Mouse (Mus musculus) G1E-ER4 (cell line): ENCODE measurements around the gene Zcchc8. TPM values are rescaled to one million over a fixed set of nuclear protein-coding genes. Genes with fewer than 3 reads are reported as not detected.

ENCODE experiments used
- GATA1 ChIP-seq: IDR thresholded peaks from one replicate; pipeline ENCODE4 v1.8.0; 2012; ENCODE audit warnings: low read length, inconsistent platforms
- polyA plus RNA-seq: library from polyadenylated mRNA; stranded (reverse); fragments of >175 nt; gene quantifications from 2 replicates; pipeline ENCODE4 v1.2.3, GENCODE M21; 2012

Zcchc8 gene
- 98.2 and 122 TPM in 2 replicates for polyA plus RNA-seq

DNA sequence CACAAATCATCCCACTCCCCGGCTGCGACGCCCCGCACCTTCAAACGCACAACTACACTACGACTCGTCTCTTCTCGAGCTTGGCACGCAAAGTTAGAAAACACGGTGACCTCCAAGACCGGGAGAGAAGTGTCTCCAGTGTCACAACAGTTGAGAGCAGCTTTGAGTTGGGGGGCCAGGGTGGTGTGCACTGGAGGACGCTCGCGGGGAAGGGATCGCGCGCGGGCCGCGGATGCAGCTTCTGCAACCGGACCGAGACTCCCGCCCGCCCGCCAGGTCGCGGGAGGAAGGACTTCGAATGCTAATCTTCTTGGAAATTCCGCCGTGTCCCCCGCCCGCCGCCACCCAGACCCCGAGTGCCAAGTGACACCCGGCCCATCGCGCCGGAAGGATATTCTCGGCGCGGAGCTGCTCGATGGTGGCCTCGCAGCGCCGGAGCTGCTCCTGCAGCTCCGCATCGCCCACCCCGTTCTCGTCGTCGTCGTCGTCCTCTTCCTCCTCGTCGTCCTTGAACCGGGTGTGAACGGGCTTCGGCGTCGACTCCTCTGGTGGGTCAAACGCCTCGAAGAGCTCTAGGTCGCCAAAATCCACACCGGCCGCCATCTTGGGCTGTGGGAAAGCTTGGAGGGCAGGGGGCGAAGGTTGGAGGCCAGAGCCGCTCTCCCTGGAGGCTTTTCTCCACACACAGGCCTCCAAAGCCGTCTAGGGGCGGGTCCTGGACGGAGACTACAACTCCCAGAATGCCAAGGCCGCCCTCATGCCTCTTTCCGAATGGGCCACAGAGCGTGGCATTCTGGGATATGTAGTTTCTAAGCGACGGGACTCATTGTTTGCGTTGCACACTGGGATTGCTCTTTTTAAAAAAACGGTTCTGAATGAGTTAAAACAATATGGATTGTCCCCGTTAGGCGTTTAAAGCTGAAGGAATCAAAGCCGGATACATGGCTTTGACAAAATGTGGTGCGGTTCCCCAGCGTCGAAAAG is at the start of gene Zcchc8:
Zcchc8 (minus strand) TSS at position 773 of the 984 bp plus-strand sequence.
- TF ChIP-seq GATA1 = no peak

DNA sequence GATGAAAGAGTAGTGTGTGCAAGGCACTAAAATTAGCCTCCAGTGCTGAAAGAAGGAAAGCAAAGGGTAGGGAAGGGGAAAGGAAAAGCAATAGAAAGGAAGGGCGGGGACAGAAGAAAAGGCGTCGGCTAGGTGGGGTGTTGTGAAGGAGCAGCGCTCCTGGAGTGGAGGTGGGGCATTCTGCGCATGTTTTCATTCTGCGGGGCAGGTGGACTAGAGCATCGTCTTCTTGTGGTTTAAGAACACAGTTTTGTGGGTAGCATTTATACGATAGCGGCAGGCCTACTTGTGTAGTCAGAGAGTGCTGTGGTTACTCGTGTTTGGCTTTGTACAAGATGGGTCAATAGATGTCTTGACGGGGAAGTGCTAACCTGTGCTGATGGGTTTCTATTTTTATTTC is 44.6 kb upstream of the Zcchc8 start:
- TF ChIP-seq GATA1 = no peak

DNA sequence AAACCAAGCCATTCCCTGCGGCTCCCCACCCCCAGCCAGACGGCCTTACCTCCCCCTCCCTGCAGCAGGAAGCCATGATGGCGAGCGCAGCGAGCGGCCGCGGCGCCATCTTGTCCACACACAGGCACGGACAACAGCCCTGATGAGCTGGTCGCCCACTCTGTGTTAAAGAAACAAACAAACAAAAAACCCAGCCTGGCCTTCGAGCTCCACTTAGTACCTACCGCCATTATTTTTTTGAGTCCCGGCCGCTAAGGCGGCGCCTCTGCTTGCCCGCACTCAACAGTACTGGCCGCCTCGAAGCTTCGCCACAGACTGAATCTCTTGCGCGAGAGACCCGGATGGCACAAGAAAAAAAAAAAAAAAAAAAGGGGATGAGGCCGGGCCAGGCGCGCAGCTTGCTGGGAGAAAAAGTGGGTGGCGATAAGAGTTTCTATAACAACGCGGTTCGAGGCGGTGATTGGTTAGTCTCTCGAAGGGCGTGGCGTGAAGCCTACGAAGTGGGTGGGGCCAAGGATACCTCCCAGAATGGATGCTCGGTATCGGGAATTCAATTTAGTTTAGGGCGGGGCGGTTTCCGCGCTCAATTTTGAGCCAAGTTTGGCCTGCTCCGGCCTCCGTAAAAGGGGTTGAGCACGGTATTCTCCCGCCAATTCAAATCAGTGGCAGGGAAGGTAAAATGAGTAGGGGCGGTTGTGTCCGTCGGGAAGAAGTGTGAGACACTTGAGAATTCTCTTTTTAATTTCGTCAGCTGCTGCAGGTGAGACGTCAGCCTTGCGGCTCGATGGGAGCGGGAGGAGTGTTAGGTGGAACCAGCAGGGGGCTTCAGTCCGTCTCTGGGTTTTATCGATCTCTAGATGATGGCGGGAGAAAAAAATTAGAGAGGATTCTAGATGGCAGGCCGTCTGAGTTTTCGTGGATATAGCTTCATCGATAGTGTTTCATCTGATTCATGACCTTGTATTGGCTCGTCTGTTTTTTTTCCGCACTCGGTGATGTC is 28.5 kb upstream of the Zcchc8 start, which contains the start of the genes Rsrc2 and Kntc1:
Rsrc2 (minus strand) TSS at position 350 of the 1,000 bp plus-strand sequence.
Kntc1 (plus strand) TSS at position 652 of the 1,000 bp plus-strand sequence.
- TF ChIP-seq GATA1 = no peak

DNA sequence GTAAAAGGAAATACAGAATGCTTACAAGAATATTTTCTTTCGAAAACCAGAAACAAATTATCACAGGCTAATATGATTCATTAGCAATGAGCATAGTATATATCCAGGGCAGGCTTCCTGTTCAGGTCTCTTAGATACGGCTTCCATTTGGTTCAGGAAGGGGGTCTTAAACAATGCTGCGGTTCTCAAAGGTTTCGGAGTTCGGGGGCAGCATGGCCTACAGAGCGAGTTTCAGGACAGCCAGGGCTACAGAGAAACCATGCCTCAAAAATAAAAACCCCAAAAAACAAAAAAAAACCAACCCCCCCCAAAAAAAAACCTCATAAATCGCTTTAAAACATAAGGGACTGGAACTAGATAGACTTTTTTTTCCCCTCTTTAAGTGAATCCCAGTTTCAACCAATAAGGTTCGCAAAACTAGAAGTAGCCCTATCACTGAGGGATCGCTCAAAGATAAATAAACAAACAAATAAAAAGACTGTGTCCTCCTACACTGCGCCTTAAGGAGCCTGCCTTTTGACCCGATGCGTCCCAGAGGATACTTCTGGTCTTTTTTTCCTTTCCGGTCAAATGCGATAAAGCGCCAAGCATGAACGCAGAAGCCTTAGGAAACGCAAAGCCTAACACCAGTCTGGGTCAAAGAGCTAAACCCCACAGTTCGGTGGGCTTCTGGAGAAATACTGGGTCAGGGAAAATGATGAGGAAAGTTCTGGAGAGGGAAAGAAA is 27.6 kb upstream of the Zcchc8 start:
- TF ChIP-seq GATA1 = no peak

DNA sequence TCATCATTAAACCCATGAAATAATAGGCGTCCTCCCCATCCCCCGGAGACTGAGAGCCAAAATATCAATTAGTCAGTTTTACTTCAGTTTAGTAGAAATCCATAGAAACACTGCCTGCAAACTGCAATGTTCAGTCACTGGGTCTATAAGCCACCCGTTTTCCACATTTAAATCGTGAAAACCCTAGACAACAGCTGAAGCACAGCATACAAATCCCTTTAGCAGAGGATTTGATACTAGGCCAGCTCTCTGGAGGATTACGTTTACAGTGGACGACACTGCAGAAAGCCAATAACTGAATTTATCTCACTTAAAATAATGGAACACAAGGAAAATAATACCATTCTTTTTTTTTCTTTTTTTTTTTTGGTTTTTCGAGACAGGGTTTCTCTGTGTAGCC is 26.7 kb upstream of the Zcchc8 start:
- TF ChIP-seq GATA1 = no peak

DNA sequence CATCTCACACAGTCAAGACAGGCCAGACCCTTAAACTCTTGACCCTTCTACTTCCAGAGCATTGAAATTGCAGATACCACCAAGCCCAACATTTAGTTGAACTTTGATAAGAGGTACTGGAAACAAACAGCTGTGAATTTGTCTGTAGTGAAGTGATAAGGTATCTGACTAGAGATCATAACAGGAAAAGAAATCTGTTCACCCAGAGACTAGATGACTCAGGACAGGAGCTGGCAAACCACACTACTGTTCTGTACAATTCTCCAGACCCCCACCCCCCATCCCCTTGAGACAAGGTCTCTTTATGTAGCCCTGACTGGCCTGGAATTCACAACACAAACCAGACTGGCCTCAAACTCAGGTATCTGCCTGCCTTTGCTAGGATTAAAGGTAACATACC is 25.4 kb upstream of the Zcchc8 start:
- peak; percentile 85 for TF ChIP-seq GATA1

DNA sequence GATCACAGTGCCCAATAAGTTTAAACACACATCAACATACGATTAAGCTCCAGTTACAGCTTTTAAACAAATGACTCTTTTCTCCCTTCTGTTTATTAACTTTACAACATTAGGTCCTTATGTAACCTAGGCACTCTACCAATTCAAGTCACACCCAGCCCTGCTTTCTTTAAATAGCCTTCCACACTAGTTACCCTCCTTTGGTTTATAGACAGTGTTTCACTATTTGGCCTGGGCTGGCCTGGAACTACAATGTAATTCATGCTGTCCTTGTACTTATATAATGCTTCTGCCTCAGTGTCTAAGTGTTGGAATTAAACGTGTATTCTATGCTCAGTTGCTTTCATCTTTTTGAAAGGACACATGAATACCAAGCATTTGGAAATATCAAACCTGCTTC is 23.5 kb upstream of the Zcchc8 start:
- no peak for TF ChIP-seq GATA1

DNA sequence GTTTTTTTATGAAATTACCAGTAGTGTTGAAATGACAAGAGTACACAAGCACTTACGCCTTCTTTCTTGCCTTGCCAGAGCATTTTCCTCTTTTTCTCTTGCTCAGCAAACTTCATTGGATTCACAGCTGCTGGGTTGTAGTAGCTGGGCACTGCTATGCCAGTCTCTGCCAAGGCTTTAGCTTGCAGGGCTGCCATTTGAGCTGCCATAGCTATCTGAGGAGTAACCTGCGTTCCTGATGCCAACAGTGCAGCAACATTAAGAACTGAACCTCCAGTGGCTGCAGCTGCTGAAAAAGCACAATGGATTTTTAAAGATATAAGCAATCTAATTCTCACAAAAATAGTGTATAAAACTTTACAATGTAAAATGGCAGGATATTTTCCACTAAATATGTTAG is 10.1 kb upstream of the Zcchc8 start:
- no peak for TF ChIP-seq GATA1

DNA sequence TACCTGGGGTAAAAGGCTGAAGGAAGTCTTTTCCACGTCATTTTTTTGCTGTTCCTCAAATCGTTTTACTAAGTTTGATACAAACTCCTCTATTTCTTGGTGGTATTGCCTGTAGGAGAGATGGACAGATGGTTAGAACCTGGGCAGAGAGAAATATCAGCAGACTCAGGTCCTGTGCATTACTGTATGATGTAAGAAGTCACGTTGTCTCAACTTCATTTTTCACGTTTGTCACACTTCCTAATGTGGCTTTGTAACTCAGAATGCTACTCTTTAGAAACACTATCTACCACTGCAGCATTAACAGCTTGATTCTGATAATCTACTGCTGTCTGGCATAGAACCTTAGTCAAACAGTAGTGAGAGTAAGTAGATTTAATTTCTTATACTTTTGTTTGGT is 6.3 kb downstream of the Zcchc8 start:
- no peak for TF ChIP-seq GATA1

DNA sequence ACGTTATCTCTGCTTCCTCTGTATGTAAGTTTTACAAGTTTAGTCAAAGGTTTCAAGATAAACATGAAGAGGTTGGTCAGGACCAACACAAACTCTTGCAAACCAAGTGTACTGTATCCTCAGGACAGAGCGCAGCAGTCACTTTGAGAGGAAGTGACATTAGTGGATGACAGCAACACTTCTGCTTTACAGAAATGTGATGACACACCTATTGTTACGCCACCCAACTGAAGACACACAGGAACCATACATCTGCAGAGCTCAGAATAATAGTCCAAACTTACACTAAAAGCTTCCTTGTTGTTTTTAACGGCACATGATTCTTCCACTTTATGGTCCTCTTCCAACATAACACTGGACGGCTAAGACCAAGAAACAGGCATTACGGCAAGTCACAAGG is 7.1 kb downstream of the Zcchc8 start:
- TF ChIP-seq GATA1 = no peak

DNA sequence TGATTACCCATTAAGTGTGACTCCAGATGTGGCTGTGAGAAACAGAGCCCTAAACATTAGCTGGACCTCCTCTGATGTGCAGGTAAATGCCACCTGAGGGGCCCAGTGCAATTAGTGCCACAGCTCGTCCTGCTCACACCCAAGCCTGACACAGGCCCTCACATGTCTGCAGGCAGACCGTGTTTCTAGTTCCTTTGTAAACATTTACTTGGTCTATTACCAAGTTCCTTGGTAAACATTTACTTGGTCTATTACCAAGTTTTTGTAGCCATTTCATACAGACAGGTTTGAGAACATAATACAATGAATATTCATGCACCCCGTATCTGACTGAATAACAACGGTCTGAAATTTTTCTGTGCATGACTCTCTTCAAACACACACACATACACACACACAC is 11.3 kb downstream of the Zcchc8 start:
- TF ChIP-seq GATA1 = no peak

DNA sequence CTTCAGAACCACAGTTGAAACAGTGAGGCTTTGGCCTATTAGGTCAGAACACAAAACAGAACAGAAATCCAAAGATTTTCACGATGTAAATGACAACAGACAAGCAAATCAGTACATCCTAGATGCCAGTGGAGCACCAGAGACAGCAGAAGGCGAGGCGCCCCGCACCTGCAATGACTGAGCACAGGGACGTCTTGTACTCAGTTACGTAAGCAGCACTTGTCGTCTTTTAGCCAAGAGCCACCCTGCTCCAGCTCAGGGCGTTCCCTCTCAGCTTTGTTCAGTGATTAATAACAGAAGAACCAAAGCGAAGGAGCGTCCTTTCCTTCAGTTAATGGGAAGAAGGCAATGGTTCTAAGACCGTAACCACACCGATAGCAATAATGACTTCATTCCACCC is 12.3 kb downstream of the Zcchc8 start:
- no peak for TF ChIP-seq GATA1

DNA sequence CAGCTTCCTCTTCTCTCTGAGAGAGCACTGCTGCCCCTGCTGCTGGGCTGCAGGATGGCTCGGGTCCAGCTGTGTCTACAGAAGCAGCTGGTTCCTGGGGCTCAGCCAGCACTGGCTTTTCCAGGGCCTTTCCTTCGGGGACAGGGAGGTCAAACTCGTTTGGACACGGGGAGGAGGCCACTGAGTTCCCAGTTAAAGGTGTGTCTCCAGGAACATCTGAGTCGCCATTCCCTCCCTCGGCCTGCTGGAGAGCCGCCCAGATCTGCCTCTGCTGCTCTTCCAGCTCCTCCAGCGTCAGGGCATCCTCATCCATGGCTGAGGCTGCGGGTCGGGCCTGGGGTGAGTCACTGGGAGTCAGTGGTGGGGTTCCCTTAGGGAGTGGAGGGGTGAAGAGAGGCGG is 20.3 kb downstream of the Zcchc8 start:
- no peak for TF ChIP-seq GATA1

DNA sequence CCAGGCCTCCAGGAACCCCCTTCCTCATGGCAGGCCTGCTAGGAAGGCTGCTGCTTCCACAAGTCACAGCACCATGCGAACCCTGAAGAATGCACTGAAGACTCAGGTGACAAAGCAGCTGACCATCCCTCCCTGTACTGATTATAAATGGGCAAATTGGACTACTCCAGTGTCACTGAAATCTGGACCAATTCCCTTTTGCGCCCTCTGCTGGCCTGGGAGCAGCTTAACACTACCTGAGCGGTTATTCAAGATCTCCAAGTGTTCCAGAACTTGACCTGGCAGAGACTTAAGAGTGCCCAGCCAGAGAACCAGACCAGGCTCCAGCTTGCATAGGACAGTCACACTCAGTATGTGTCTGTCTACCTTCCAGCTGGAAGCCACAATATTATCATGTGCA is 21.7 kb downstream of the Zcchc8 start:
- TF ChIP-seq GATA1 = no peak

DNA sequence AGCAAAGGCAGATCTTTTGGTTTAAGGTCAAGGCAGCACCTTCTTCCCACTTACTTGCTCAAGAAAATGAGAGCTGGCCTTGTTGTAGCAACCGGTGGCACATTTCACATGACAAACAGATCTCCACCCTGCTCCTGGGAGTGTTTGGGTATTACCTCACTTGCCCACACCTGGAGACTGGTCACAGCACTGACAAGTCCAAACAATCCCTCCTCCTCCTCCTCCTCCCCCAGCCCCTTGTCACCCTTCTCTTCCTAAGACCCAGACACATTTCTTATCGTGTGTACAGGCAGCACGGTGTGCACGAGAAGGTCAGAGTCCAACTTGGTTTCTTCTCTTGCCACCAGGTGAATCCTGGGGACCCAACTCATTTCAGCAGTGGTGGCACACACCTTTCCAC is 23.9 kb downstream of the Zcchc8 start:
- no peak for TF ChIP-seq GATA1
